Mouse (Mus musculus) embryonic fibroblast, embryonic 13.5 days (primary cell): ENCODE measurements around the gene Cd96.

Source experiments
- CTCF ChIP-seq: IDR thresholded peaks from 2 replicates; pipeline ENCODE4 v1.5.1; 2011; ENCODE audit warnings: mild to moderate bottlenecking, control low read depth, low read length, moderate library complexity, borderline replicate concordance; ENCODE audit not compliant: insufficient read depth
- POLR2A ChIP-seq: IDR thresholded peaks from 2 replicates; pipeline ENCODE4 v1.6.1; 2011; ENCODE audit warnings: low read depth, mild to moderate bottlenecking, control low read depth, low read length, moderate library complexity

GRCm38 (mm10) chr16:46021302-46021701 is 98.7 kb downstream of the Cd96 start:
- TF ChIP-seq CTCF (no peak), POLR2A (no peak)
